Mouse (Mus musculus) C2C12 (cell line): ENCODE measurements at regions not wholly inside any gene's neighbourhood (a gene's known extent, or its start where the extent isn't known, plus 50 kb on each side); places are given as distances from the start of the nearest gene placed in this dataset.

Experiments
- CTCF ChIP-seq: IDR thresholded peaks from one replicate; pipeline ENCODE4 v1.5.1; 2011; ENCODE audit not compliant: control insufficient read depth, insufficient read depth, insufficient read length
- MAX ChIP-seq: IDR thresholded peaks from one replicate; pipeline ENCODE4 v1.6.1; 2011; ENCODE audit warnings: mild to moderate bottlenecking, control low read depth
- MYOD1 ChIP-seq: IDR thresholded peaks from one replicate; pipeline ENCODE4 v1.6.1; 2011; ENCODE audit warnings: low read depth; ENCODE audit not compliant: control insufficient read depth, insufficient read length
- MYOG ChIP-seq: IDR thresholded peaks from one replicate; pipeline ENCODE4 v1.6.1; 2011; ENCODE audit not compliant: control insufficient read depth, insufficient read length; ENCODE audit errors: extremely low read depth
- USF1 ChIP-seq: IDR thresholded peaks from one replicate; pipeline ENCODE4 v1.6.1; 2011; ENCODE audit warnings: low read depth, mild to moderate bottlenecking, control low read depth, moderate library complexity

DNA sequence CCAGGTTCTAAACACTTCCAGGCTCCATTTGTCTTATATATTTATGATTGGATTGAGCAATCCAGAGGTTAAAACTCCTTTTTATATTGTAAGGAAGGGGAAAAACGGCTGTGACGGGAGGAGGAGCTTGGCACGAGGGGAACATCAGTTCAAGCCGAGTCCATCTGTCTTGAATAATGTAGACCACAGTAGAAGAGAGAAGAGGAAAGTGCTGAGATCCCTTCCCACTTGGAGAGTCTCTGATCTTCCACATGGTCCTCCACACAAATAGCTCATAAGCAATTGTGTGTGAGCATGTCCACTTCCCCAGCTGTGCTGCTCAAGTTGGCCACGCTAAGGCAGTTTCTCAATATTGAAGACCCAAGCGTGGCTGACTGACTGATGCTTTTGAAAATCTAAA is 140.4 kb upstream of the Adamts9 start:
- TF ChIP-seq MYOD1 (no peak), USF1 (no peak), CTCF (no peak), MYOG (no peak), MAX (no peak)
